Mouse (Mus musculus) heart, embryonic 16.5 days (tissue): Measurements from ENCODE around the gene Sez6l2. TPM values are rescaled to one million over a fixed set of nuclear protein-coding genes. Genes with fewer than 3 reads are reported as not detected.
A peak's percentile ranks its signal among the peaks of the same experiment; 100 is the strongest.

ENCODE experiments used
- ATAC-seq: fragments of 200-750 bp; cut with Nextera tagmentation; replicated peaks from 2 replicates; pipeline ENCODE4 v1.8.0; 2017; ENCODE audit warnings: moderate number of reproducible peaks; ENCODE audit not compliant: insufficient read depth, low FRiP score; ENCODE audit errors: extremely low read depth
- H3K27ac ChIP-seq: fragments of 300-500 bp; sonication (generic); 2 replicates; pipeline ENCODE4 v1.5.1; 2014; ENCODE audit warnings: mild to moderate bottlenecking, low read length, control low read depth, moderate library complexity
- H3K27me3 ChIP-seq: fragments of 300-500 bp; sonication (generic); 2 replicates; pipeline ENCODE4 v1.6.1; 2014; ENCODE audit warnings: low read length, mixed read lengths; ENCODE audit not compliant: control insufficient read depth, insufficient read depth
- H3K36me3 ChIP-seq: fragments of 300-500 bp; sonication (generic); 2 replicates; pipeline ENCODE4 v1.6.1; 2014; ENCODE audit not compliant: control insufficient read depth, insufficient read depth
- H3K4me1 ChIP-seq: fragments of 300-500 bp; sonication (generic); 2 replicates; pipeline ENCODE4 v1.6.1; 2014; ENCODE audit warnings: low read length, mixed read lengths; ENCODE audit not compliant: control insufficient read depth, insufficient read depth
- H3K4me2 ChIP-seq: fragments of 300-500 bp; sonication (generic); 2 replicates; pipeline ENCODE4 v1.6.1; 2014; ENCODE audit warnings: low read depth, mild to moderate bottlenecking, control low read depth, low read length
- H3K4me3 ChIP-seq: fragments of 300-500 bp; sonication (generic); 2 replicates; pipeline ENCODE4 v1.5.1; 2014; ENCODE audit warnings: mild to moderate bottlenecking, control low read depth, low read length
- H3K9ac ChIP-seq: fragments of 300-500 bp; sonication (generic); 2 replicates; pipeline ENCODE4 v1.6.1; 2014; ENCODE audit warnings: low read length, control low read depth
- H3K9me3 ChIP-seq: fragments of 300-500 bp; sonication (generic); replicated peaks from 2 replicates; pipeline ENCODE4 v1.6.1; 2016; ENCODE audit warnings: low read length; ENCODE audit not compliant: control insufficient read depth
- WGBS: fragments of 180-500 bp; shearing (Covaris S2); extraction: QIAGEN DNeasy Blood & Tissue Kit; methylation state at CpG from one replicate; pipeline ENCODE4 v1.1.7; 2014; 5-methylcytosine and 5-hydroxymethylcytosine counted together
- polyA plus RNA-seq: library from polyadenylated mRNA; unstranded; fragments of >200 nt; fragmentation: Nextera tagmentation; extraction: Ambion mirVana; gene quantifications from 2 replicates; pipeline ENCODE4 v1.2.1, GENCODE M21; 2015

Gene Sez6l2
- polyA plus RNA-seq, 1 experiment from 2014 or later = 0.53 TPM

- Histone ChIP-seq H3K36me3 (no peaks in the 10 kb centered on the region), H3K27me3 (peaks cover 12% of the 10 kb centered on the region), H3K9me3 (no peaks in the 10 kb centered on the region), H3K4me2 (no peak overlapping the region), H3K27ac (no peak overlapping the region), H3K9ac (no peak overlapping the region), H3K4me1 (no peaks in the 10 kb centered on the region), H3K4me3 (no peak overlapping the region)
- no peak for ATAC-seq
- WGBS = 64% methylated on average over 6 of the region's 6 CpGs
Measured at GRCm38 (mm10) chr7:126967361-126967760, 17.0 kb downstream of the Sez6l2 start.

GRCm38 (mm10) chr7:126975493-126975892 lies 25.1 kb downstream of the Sez6l2 start:
- H3K4me2 ChIP-seq = peak overlapping the region; percentile 89
- WGBS = 4% methylated on average over 8 of the region's 8 CpGs
- ATAC-seq = no peak
- peak overlapping the region; percentile 63 for H3K9ac ChIP-seq
- no peaks in the 10 kb centered on the region for H3K9me3 ChIP-seq
- peaks cover 24% of the 10 kb centered on the region for H3K36me3 ChIP-seq
- H3K4me3 ChIP-seq = peak overlapping the region; percentile 100
- no peaks in the 10 kb centered on the region for H3K27me3 ChIP-seq
- H3K4me1 ChIP-seq = peaks cover 11% of the 10 kb centered on the region
- peak overlapping the region; percentile 97 for H3K27ac ChIP-seq

DNA sequence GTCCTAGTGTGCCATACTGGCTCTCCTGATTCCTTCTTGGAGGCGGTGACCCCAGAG lies 25.4 kb downstream of the Sez6l2 start, which contains the start of gene Cdipt:
Gene Cdipt (plus strand): TSS at position 22 of the 57 bp plus-strand sequence.
- no peak for ATAC-seq
- Histone ChIP-seq H3K9me3 (no peaks in the 10 kb centered on the region), H3K4me1 (peaks cover 11% of the 10 kb centered on the region), H3K27ac (peak within 1 kb of the TSS; percentile 97), H3K4me3 (peak within 1 kb of the TSS; percentile 100), H3K27me3 (no peaks in the 10 kb centered on the region), H3K36me3 (peaks cover 24% of the 10 kb centered on the region), H3K4me2 (peak within 1 kb of the TSS; percentile 89), H3K9ac (peak within 1 kb of the TSS; percentile 100)
- WGBS = 0% methylated on average over 1 of the region's 1 CpGs

- Histone ChIP-seq H3K4me2 (peak within 1 kb of the TSS; percentile 89), H3K4me1 (peaks cover 11% of the 10 kb centered on the region), H3K4me3 (peak within 1 kb of the TSS; percentile 100), H3K27ac (peak within 1 kb of the TSS; percentile 97), H3K9ac (peak within 1 kb of the TSS; percentile 100), H3K36me3 (peaks cover 27% of the 10 kb centered on the region), H3K27me3 (no peaks in the 10 kb centered on the region), H3K9me3 (no peaks in the 10 kb centered on the region)
- ATAC-seq = peak; percentile 94
- under 1% methylated on average over 55 of the region's 55 CpGs for WGBS
Measured at GRCm38 (mm10) chr7:126975950-126976866, 25.8 kb downstream of the Sez6l2 start, which contains the start of gene Cdiptos. Gene Cdiptos, minus strand, starts transcription at chr7:126976098.

DNA sequence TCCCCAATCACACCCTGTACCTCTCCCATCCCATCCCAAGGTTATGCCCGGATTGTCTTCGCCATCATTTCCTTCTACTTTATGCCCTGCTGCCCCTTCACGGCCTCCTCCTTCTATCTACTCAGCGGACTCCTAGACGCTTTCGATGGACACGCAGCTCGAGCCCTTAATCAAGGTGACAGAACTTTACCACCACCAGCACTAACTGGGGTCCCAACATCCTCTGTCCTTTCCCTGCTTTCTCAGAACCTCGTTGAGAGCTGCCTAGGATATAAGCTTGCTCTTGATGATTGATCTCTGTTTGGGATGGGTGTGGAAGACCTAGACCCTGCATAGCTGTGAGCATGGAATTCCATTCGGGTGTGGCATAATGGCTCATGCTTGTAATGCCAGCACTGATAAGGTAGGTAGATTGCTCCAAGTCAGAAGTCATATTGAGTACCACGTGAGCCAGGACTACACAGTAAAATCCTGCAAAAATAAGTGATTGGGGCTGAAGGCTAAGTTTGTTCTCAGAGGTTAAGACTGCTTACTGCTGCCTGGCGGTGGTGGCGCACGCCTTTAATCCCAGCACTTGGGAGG lies 26.6 kb downstream of the Sez6l2 start:
- Histone ChIP-seq H3K4me1 (peaks cover 11% of the 10 kb centered on the region), H3K9ac (peak overlapping the region; percentile 100), H3K36me3 (peaks cover 27% of the 10 kb centered on the region), H3K27ac (peak overlapping the region; percentile 97), H3K4me3 (peak overlapping the region; percentile 100), H3K4me2 (peak overlapping the region; percentile 89), H3K27me3 (no peaks in the 10 kb centered on the region), H3K9me3 (no peaks in the 10 kb centered on the region)
- no peak for ATAC-seq
- 24% methylated on average over 14 of the region's 14 CpGs for WGBS

- Histone ChIP-seq H3K4me3 (no peak overlapping the region), H3K9ac (no peak overlapping the region), H3K4me2 (no peak overlapping the region), H3K36me3 (peaks cover 27% of the 10 kb centered on the region), H3K27me3 (no peaks in the 10 kb centered on the region), H3K4me1 (peaks cover 11% of the 10 kb centered on the region), H3K9me3 (no peaks in the 10 kb centered on the region), H3K27ac (no peak overlapping the region)
- ATAC-seq = no peak
- 87% methylated on average over 6 of the region's 6 CpGs for WGBS
Measured at GRCm38 (mm10) chr7:126978841-126979240, 28.5 kb downstream of the Sez6l2 start.

DNA sequence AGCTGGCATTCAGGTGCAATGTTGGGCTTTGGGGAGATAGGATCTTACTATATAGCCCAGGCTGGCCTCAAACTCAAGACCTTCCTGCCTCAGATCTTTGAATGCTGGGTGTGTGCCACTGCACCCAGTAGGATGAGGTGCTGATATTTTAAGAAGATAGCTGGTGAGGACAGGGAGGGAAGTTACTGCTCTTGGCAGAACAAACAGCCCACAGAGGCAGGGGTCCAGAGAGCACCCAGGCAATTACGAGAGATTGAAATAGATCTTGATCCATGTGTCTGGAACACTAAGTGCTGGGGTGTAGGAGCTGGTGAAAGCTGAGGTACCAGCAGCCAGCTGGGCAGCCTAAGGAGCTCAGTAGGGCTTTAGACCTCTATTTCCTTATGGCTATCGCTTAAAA lies 31.2 kb downstream of the Sez6l2 start:
- no peak for ATAC-seq
- no peak overlapping the region for H3K9ac ChIP-seq
- H3K27me3 ChIP-seq = no peaks in the 10 kb centered on the region
- no peak overlapping the region for H3K4me3 ChIP-seq
- H3K4me2 ChIP-seq = no peak overlapping the region
- 83% methylated on average over 2 of the region's 2 CpGs for WGBS
- peaks cover 7% of the 10 kb centered on the region for H3K4me1 ChIP-seq
- no peak overlapping the region for H3K27ac ChIP-seq
- H3K9me3 ChIP-seq = no peaks in the 10 kb centered on the region
- peaks cover 27% of the 10 kb centered on the region for H3K36me3 ChIP-seq

DNA sequence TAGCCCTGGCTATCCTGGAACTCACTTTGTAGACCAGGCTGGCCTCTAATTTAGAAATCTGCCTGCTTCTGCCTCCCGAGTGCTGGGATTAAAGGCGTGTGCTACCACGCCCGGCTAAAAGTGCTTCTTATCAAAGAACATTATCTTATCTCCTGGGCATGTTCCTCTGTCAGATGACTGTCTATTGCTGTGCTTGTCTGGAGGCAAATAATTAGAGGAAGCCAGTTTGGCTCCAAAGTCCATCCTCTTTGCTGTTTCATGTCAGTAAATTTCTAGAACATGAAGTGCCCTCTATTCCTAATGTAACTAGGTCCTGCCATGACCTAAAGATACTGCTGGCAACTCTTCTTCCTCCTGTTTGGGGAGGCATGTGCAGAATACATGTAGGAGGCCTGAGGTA lies 31.7 kb downstream of the Sez6l2 start:
- Histone ChIP-seq H3K9ac (no peak overlapping the region), H3K4me3 (no peak overlapping the region), H3K4me1 (peaks cover 5% of the 10 kb centered on the region), H3K4me2 (no peak overlapping the region), H3K27me3 (no peaks in the 10 kb centered on the region), H3K9me3 (no peaks in the 10 kb centered on the region), H3K36me3 (peaks cover 27% of the 10 kb centered on the region), H3K27ac (no peak overlapping the region)
- ATAC-seq = no peak
- 63% methylated on average over 4 of the region's 4 CpGs for WGBS

GRCm38 (mm10) chr7:126983113-126983512 lies 32.8 kb downstream of the Sez6l2 start:
- H3K27me3 ChIP-seq = no peaks in the 10 kb centered on the region
- no peak overlapping the region for H3K9ac ChIP-seq
- H3K9me3 ChIP-seq = no peaks in the 10 kb centered on the region
- WGBS = 78% methylated on average over 7 of the region's 7 CpGs
- H3K4me1 ChIP-seq = no peaks in the 10 kb centered on the region; the same call in 1 of the 2 replicates
- H3K4me3 ChIP-seq = no peak overlapping the region
- no peak overlapping the region for H3K27ac ChIP-seq
- ATAC-seq = no peak
- peaks cover 24% of the 10 kb centered on the region for H3K36me3 ChIP-seq
- no peak overlapping the region for H3K4me2 ChIP-seq
